Mouse (Mus musculus) spleen, adult 2 months (tissue): Measurements from ENCODE around the gene Pnrc1. TPM values are rescaled to one million over a fixed set of nuclear protein-coding genes. Genes with fewer than 3 reads are reported as not detected.
"Not testable (repeated sequence)": the region's sequence is repeated elsewhere in the genome, so short reads cannot be mapped to it uniquely, and the experiment has no call there.

Experiments
- DNase-seq, 2 experiments: peaks; one replicate each; pipeline versions ENCODE4 v3.0.0 to v3.0.0-alpha.2; 2012 to 2021; ENCODE audit warnings: low spot score in 2 of 2, low read depth in 1 of 2
- H3K27ac ChIP-seq: fragments of 200-500 bp; 2 replicates; pipeline ENCODE4 v1.5.1; 2012; ENCODE audit warnings: low read length, inconsistent platforms; ENCODE audit not compliant: insufficient read depth
- H3K27me3 ChIP-seq: fragments of 200-500 bp; 2 replicates; pipeline ENCODE4 v1.6.1; 2012; ENCODE audit warnings: mild to moderate bottlenecking, moderate library complexity, low read length, inconsistent platforms; ENCODE audit not compliant: control insufficient read depth, insufficient read depth
- H3K36me3 ChIP-seq: fragments of 200-500 bp; 2 replicates; pipeline ENCODE4 v1.6.1; 2012; ENCODE audit warnings: mild to moderate bottlenecking, low read length, inconsistent platforms; ENCODE audit not compliant: control insufficient read depth, insufficient read depth
- H3K4me1 ChIP-seq: fragments of 200-500 bp; 2 replicates; pipeline ENCODE4 v1.6.1; 2011; ENCODE audit warnings: inconsistent platforms; ENCODE audit not compliant: control insufficient read depth, insufficient read depth, insufficient read length
- H3K4me3 ChIP-seq: fragments of 200-500 bp; 2 replicates; pipeline ENCODE4 v1.5.1; 2011; ENCODE audit warnings: mild to moderate bottlenecking, inconsistent platforms; ENCODE audit not compliant: insufficient read depth, insufficient read length; ENCODE audit errors: extremely low read depth
- CTCF ChIP-seq: fragments of 200-500 bp; IDR thresholded peaks from 2 replicates; pipeline ENCODE4 v1.5.1; 2011; ENCODE audit warnings: mild to moderate bottlenecking, inconsistent platforms; ENCODE audit not compliant: insufficient read depth, insufficient read length, insufficient replicate concordance; ENCODE audit errors: extremely low read depth
- POLR2A ChIP-seq: fragments of 200-500 bp; IDR thresholded peaks from 2 replicates; pipeline ENCODE4 v1.6.1; 2011; ENCODE audit warnings: low read depth, low read length, inconsistent platforms
- WGBS: fragments of 180-500 bp; shearing (Covaris S2); methylation state at CpG from one replicate; pipeline ENCODE4 v1.1.7; 2018; 5-methylcytosine and 5-hydroxymethylcytosine counted together
- polyA plus RNA-seq: library from polyadenylated mRNA; depleted of rRNA; stranded (reverse); fragments of >200 nt; gene quantifications from 2 replicates; pipeline ENCODE4 v1.2.3, GENCODE M21; 2012; rRNA removed

Pnrc1 gene
- polyA plus RNA-seq = 64.6 and 174 TPM in 2 replicates

- Histone ChIP-seq H3K27me3 (no peaks in the 10 kb centered on the region), H3K4me3 (peak within 1 kb of the TSS; percentile 38; the same call in 1 of the 2 replicates), H3K36me3 (no peaks in the 10 kb centered on the region), H3K27ac (0 out of 2 replicates have a peak within 1 kb of the TSS, but pooled peaks have one; percentile 20), H3K4me1 (no peaks in the 10 kb centered on the region)
- TF ChIP-seq CTCF (no peak), POLR2A (no peak)
- peak in 1 of 2 experiments; percentile 12 for DNase-seq
- 30% methylated on average over 3 of the region's 3 CpGs for WGBS
These were observed at the start of gene Pnrc1 for GRCm38 (mm10) chr4:33290002-33290401. Gene Pnrc1 (minus strand): TSS chr4:33290163.

DNA sequence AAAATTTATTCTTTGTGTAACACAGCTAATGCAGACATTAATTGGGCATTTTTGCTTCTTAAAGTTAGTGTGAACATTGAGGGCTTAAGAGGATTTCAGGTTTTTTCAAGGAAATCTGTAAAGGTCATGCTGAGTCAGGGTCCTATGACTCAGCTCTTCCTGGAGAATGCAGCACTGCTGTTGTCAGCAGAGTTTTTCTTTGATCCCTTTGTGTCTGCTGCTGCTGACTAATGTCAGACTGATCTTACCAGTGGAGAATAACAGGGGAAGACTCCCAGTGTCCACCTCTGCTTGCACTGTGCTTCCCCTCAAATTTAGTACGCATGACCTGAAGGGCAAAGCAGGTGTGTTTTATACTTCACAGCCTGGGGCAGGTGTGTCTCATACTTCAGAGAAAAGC, 48.0 kb upstream of the Pnrc1 start:
- WGBS = 88% methylated on average over 1 of the region's 1 CpGs
- no peaks in the 10 kb centered on the region for H3K27me3 ChIP-seq
- no peak overlapping the region for H3K4me3 ChIP-seq
- no peak for DNase-seq
- no peak overlapping the region for H3K27ac ChIP-seq
- H3K4me1 ChIP-seq = no peaks in the 10 kb centered on the region
- TF ChIP-seq POLR2A (no peak), CTCF (no peak)
- H3K36me3 ChIP-seq = peaks cover 7% of the 10 kb centered on the region; the same call in 1 of the 2 replicates

DNA sequence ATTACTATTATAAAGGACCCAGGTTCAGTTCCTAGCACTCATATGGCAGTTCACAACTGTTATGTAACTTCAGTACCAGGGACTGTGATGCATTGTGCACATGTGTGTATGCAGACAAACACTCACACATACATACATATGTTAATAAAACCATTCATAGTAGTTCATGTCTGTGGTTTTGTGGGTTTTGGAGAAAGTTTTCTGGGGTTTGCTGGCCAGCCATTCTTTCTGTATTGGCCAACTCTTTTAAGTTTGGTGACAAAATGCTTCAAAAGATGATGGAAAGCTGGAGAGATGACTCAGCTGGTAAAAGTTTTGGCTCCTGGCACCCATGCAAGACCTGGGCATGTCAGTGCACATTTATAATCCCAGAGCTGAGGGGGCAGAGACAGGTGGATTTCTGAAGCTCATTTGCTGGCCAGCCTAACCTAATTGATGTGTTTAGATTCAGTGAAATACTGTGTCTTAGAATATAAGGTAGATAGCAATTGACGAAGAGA, 43.0 kb upstream of the Pnrc1 start:
- Histone ChIP-seq H3K36me3 (peaks cover 14% of the 10 kb centered on the region), H3K27ac (no peak overlapping the region), H3K4me3 (no peak overlapping the region), H3K27me3 (no peaks in the 10 kb centered on the region), H3K4me1 (no peaks in the 10 kb centered on the region)
- DNase-seq = no peak
- TF ChIP-seq CTCF (no peak), POLR2A (no peak)
- 95% methylated on average over 1 of the region's 1 CpGs for WGBS

DNA sequence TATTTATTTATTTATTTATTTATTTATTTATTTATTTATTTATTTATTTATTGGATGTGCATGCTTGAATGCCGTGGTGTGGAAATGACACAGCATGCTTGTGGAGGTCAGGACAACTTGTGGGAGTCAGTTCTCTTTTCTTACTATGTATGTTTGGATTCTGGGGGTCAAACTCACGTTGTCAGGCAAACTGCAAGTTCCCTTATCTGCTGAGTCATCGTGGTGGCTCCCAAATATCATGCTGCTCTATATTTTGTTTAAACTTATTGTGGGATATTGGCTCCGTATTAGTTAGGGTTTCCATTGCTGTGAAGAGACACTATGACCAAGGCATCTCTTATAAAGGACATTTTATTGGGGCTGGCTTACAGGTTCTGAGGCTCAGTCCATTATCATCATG, 41.2 kb upstream of the Pnrc1 start:
- no peak for TF ChIP-seq CTCF
- no peak for TF ChIP-seq POLR2A
- H3K27ac ChIP-seq = no peak overlapping the region
- WGBS = 80% methylated on average over 4 of the region's 4 CpGs
- H3K27me3 ChIP-seq = no peaks in the 10 kb centered on the region
- H3K4me1 ChIP-seq = no peaks in the 10 kb centered on the region
- no peak for DNase-seq
- H3K4me3 ChIP-seq = no peak overlapping the region
- H3K36me3 ChIP-seq = peaks cover 15% of the 10 kb centered on the region

GRCm38 (mm10) chr4:33315840-33316239, 25.9 kb upstream of the Pnrc1 start:
- Histone ChIP-seq H3K4me3 (no peak overlapping the region), H3K27ac (peak overlapping the region; percentile 67), H3K4me1 (peaks cover 7% of the 10 kb centered on the region; the same call in 1 of the 2 replicates), H3K27me3 (no peaks in the 10 kb centered on the region), H3K36me3 (no peaks in the 10 kb centered on the region)
- TF ChIP-seq POLR2A (no peak), CTCF (no peak)
- DNase-seq = peak in 1 of 2 experiments; percentile 5
- 35% methylated on average over 5 of the region's 5 CpGs for WGBS

GRCm38 (mm10) chr4:33314150-33314549, 24.2 kb upstream of the Pnrc1 start:
- DNase-seq, H3K4me1 ChIP-seq, H3K4me3 ChIP-seq, H3K27ac ChIP-seq, H3K27me3 ChIP-seq, H3K36me3 ChIP-seq: not testable (repeated sequence)
- 100% methylated on average over 6 of the region's 8 CpGs for WGBS

GRCm38 (mm10) chr4:33310840-33311437, 21.0 kb upstream of the Pnrc1 start:
- no peak for DNase-seq
- Histone ChIP-seq H3K36me3 (no peaks in the 10 kb centered on the region), H3K4me1 (peaks cover 5% of the 10 kb centered on the region; the same call in 1 of the 2 replicates), H3K27me3 (no peaks in the 10 kb centered on the region), H3K4me3 (peak overlapping the region; percentile 96; the same call in 1 of the 2 replicates), H3K27ac (no peak overlapping the region)
- WGBS = 3% methylated on average over 12 of the region's 12 CpGs
- TF ChIP-seq POLR2A (no peak), CTCF (no peak)
